Mouse (Mus musculus) midbrain, embryonic 13.5 days (tissue): ENCODE data around the gene Dhx32. TPM values are rescaled to one million over a fixed set of nuclear protein-coding genes. Genes with fewer than 3 reads are reported as not detected.

Source experiments
- ATAC-seq: fragments of 200-750 bp; cut with Nextera tagmentation; 2 replicates; pipeline ENCODE4 v1.8.0; 2017; ENCODE audit warnings: mild to moderate bottlenecking, moderate TSS enrichment, moderate library complexity
- H3K27ac ChIP-seq: fragments of 300-500 bp; sonication (generic); 2 replicates; pipeline ENCODE4 v1.5.1; 2015; ENCODE audit warnings: inconsistent platforms, mild to moderate bottlenecking, moderate library complexity
- H3K27me3 ChIP-seq: fragments of 300-500 bp; sonication (generic); 2 replicates; pipeline ENCODE4 v1.6.1; 2015; ENCODE audit warnings: mild to moderate bottlenecking, inconsistent platforms
- H3K36me3 ChIP-seq: fragments of 300-500 bp; sonication (generic); 2 replicates; pipeline ENCODE4 v1.6.1; 2015; ENCODE audit warnings: mild to moderate bottlenecking, inconsistent platforms
- H3K4me1 ChIP-seq: fragments of 300-500 bp; sonication (generic); replicated peaks from 2 replicates; pipeline ENCODE4 v1.6.1; 2015; ENCODE audit warnings: inconsistent platforms
- H3K4me2 ChIP-seq: fragments of 300-500 bp; sonication (generic); replicated peaks from 2 replicates; pipeline ENCODE4 v1.6.1; 2015; ENCODE audit warnings: moderate library complexity, mild to moderate bottlenecking, inconsistent platforms
- H3K4me3 ChIP-seq: fragments of 300-500 bp; sonication (generic); replicated peaks from 2 replicates; pipeline ENCODE4 v1.5.1; 2015; ENCODE audit warnings: mild to moderate bottlenecking, inconsistent platforms
- H3K9ac ChIP-seq: fragments of 300-500 bp; sonication (generic); replicated peaks from 2 replicates; pipeline ENCODE4 v1.6.1; 2015; ENCODE audit warnings: mild to moderate bottlenecking, inconsistent platforms
- H3K9me3 ChIP-seq: fragments of 300-500 bp; sonication (generic); 2 replicates; pipeline ENCODE4 v1.6.1; 2016; ENCODE audit warnings: mild to moderate bottlenecking, inconsistent platforms
- WGBS: fragments of 180-500 bp; shearing (Covaris S2); methylation state at CpG from one replicate; pipeline ENCODE4 v1.1.7; 2015; 5-methylcytosine and 5-hydroxymethylcytosine counted together
- polyA plus RNA-seq: library from polyadenylated mRNA; unstranded; fragments of >200 nt; fragmentation: Nextera tagmentation; extraction: Ambion mirVana; gene quantifications from 2 replicates; pipeline ENCODE4 v1.2.1, GENCODE M21; 2015

Gene Dhx32
- polyA plus RNA-seq, 1 experiment from 2014 or later = 45.8 TPM

DNA sequence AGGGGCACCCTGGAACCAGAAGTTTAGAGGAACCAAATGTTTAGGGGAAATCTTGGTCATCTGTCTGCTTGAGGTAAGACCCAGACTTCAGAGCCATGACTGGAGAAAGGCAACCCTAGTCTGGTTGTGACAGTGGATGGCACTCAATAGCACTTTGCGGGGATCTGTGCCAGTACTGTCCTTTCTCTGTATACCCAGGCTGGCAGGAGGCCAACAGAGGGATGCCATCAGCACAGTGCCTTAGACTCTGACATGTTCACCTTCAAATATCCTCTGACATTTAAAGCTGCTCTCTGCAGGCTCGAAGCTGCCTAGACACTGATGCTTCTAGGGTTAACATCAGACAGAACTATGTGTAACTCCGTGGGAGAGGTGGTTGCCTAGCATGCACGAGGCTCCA, 103.1 kb downstream of the Dhx32 start:
- H3K4me1 ChIP-seq = no peaks in the 10 kb centered on the region
- no peak overlapping the region for H3K27ac ChIP-seq
- 62% methylated on average over 4 of the region's 4 CpGs for WGBS
- H3K4me3 ChIP-seq = no peak overlapping the region
- no peaks in the 10 kb centered on the region for H3K9me3 ChIP-seq
- H3K9ac ChIP-seq = no peak overlapping the region
- ATAC-seq = no peak
- peaks cover 6% of the 10 kb centered on the region; the same call in 1 of the 2 replicates for H3K36me3 ChIP-seq
- H3K4me2 ChIP-seq = no peak overlapping the region
- H3K27me3 ChIP-seq = no peaks in the 10 kb centered on the region

DNA sequence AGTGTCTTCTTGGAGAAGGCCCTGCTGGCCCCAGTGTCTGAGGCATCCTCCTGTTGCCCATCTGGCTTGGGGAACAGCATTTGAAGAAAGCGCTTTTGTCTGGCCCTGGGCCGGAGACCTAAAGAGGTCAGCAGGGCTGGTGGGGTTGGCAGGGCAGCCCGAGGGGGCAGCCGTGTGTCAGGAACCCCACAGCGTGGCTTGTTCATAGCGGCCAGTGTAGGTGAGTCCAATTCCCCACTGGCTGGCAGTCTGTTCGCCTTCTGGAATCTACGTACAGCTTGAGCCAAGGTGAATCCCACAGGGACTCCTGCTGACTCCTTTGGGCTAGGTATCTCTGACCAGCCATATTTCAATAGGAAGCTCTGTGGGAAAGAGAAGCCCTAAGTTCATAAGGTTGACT, 103.8 kb downstream of the Dhx32 start:
- Histone ChIP-seq H3K27ac (no peak overlapping the region), H3K36me3 (peaks cover 8% of the 10 kb centered on the region), H3K27me3 (no peaks in the 10 kb centered on the region), H3K4me1 (no peaks in the 10 kb centered on the region), H3K9ac (no peak overlapping the region), H3K4me3 (no peak overlapping the region), H3K4me2 (no peak overlapping the region), H3K9me3 (no peaks in the 10 kb centered on the region)
- 90% methylated on average over 8 of the region's 8 CpGs for whole genome bisulfite sequencing
- no peak for ATAC-seq

GRCm38 (mm10) chr7:133676002-133676401, 106.5 kb downstream of the Dhx32 start:
- no peak for ATAC-seq
- H3K9me3 ChIP-seq = no peaks in the 10 kb centered on the region
- 65% methylated on average over 9 of the region's 9 CpGs for WGBS
- no peak overlapping the region for H3K9ac ChIP-seq
- peaks cover 35% of the 10 kb centered on the region for H3K36me3 ChIP-seq
- H3K4me1 ChIP-seq = no peaks in the 10 kb centered on the region
- no peak overlapping the region for H3K4me2 ChIP-seq
- no peak overlapping the region for H3K4me3 ChIP-seq
- H3K27me3 ChIP-seq = no peaks in the 10 kb centered on the region
- H3K27ac ChIP-seq = no peak overlapping the region

Other genes with a start within 250 kb of the Dhx32 start
- 0.16 TPM in 1 of 2 replicates, not detected in the other for gene Tex36, start 180.6 kb downstream of the Dhx32 start, polyA plus RNA-seq
- gene Edrf1, start 145.2 kb downstream of the Dhx32 start, polyA plus RNA-seq = 22.1 and 25.7 TPM in 2 replicates
- gene Mmp21, start 102.7 kb downstream of the Dhx32 start, polyA plus RNA-seq = 0.17 TPM in 2 replicates
- gene Bccip, start 73.4 kb downstream of the Dhx32 start, polyA plus RNA-seq = 110 TPM in 2 replicates
- gene Uros, start 72.7 kb downstream of the Dhx32 start, polyA plus RNA-seq = 58.6 and 59.0 TPM in 2 replicates
- gene Fank1, start 5.9 kb downstream of the Dhx32 start, polyA plus RNA-seq = 2.7 and 3.8 TPM in 2 replicates